Mouse (Mus musculus) ES-E14 (cell line): ENCODE data around the gene Arhgef19.

ENCODE experiments used
- CHD2 ChIP-seq: IDR thresholded peaks from 2 replicates; pipeline ENCODE4 v1.6.1; 2014; ENCODE audit warnings: mild to moderate bottlenecking, low read depth, low read length, inconsistent platforms
- HCFC1 ChIP-seq: IDR thresholded peaks from 2 replicates; pipeline ENCODE4 v1.6.1; 2012; ENCODE audit warnings: low read length, inconsistent platforms, borderline replicate concordance; ENCODE audit not compliant: insufficient read depth
- MAFK ChIP-seq: IDR thresholded peaks from 2 replicates; pipeline ENCODE4 v1.6.1; 2014; ENCODE audit warnings: mild to moderate bottlenecking, low read depth, low read length, inconsistent platforms; ENCODE audit not compliant: insufficient read depth
- ZC3H11A ChIP-seq: IDR thresholded peaks from 2 replicates; pipeline ENCODE4 v1.6.1; 2012; ENCODE audit warnings: low read depth, mild to moderate bottlenecking, inconsistent platforms, low read length, borderline replicate concordance
- ZNF384 ChIP-seq: IDR thresholded peaks from 2 replicates; pipeline ENCODE4 v1.6.1; 2012; ENCODE audit warnings: low read depth, low read length, inconsistent platforms

GRCm38 (mm10) chr4:141197686-141198035 lies 41.6 kb upstream of the Arhgef19 start:
- no peak for TF ChIP-seq ZC3H11A
- TF ChIP-seq ZNF384 = no peak
- no peak for TF ChIP-seq MAFK
- TF ChIP-seq HCFC1 = no peak
- TF ChIP-seq CHD2 = no peak
